Mouse (Mus musculus): ENCODE results near the gene Gm13691. TPM values are rescaled to one million over a fixed set of nuclear protein-coding genes. Genes with fewer than 3 reads are reported as not detected.
"Not testable (repeated sequence)": the region's sequence is repeated elsewhere in the genome, so short reads cannot be mapped to it uniquely, and the experiment has no call there.

Gm13691 gene
- polyA plus RNA-seq, 1 experiment from 2014 or later = not detected

GRCm38 (mm10) chr2:84008913-84009312 is 18.6 kb downstream of the Gm13691 start:
- Histone ChIP-seq H3K4me2 (no peak overlapping the region), H3K36me3 (no peaks in the 10 kb centered on the region), H3K4me3 (no peak overlapping the region), H3K9ac (no peak overlapping the region), H3K27ac (replicated peaks) (no peak overlapping the region), H3K4me1 (no peaks in the 10 kb centered on the region), H3K9me3 (no peaks in the 10 kb centered on the region), H3K27me3 (replicated peaks) (no peaks in the 10 kb centered on the region)
- WGBS = 47% methylated on average over 1 of the region's 1 CpGs
- no peak for ATAC-seq (ENCODE audit: extremely low read depth, insufficient number of reproducible peaks, low FRiP score, low TSS enrichment)

- H3K27ac ChIP-seq (replicated peaks) = no peak overlapping the region
- no peaks in the 10 kb centered on the region for H3K27me3 ChIP-seq (replicated peaks)
- H3K4me3 ChIP-seq = no peak overlapping the region
- H3K9me3 ChIP-seq = no peaks in the 10 kb centered on the region
- H3K4me2 ChIP-seq = no peak overlapping the region
- H3K36me3 ChIP-seq = no peaks in the 10 kb centered on the region
- 53% methylated on average over 3 of the region's 3 CpGs for WGBS
- H3K4me1 ChIP-seq = no peaks in the 10 kb centered on the region
- ATAC-seq (ENCODE audit: extremely low read depth, insufficient number of reproducible peaks, low FRiP score, low TSS enrichment) = no peak
- H3K9ac ChIP-seq = no peak overlapping the region
Observed at GRCm38 (mm10) chr2:84009818-84010217, 19.5 kb downstream of the Gm13691 start.

GRCm38 (mm10) chr2:84014572-84014971 is 24.2 kb downstream of the Gm13691 start:
- H3K4me2 ChIP-seq = no peak overlapping the region
- 60% methylated on average over 6 of the region's 6 CpGs for WGBS
- H3K9ac ChIP-seq = no peak overlapping the region
- no peaks in the 10 kb centered on the region for H3K27me3 ChIP-seq (replicated peaks)
- ATAC-seq (ENCODE audit: extremely low read depth, insufficient number of reproducible peaks, low FRiP score, low TSS enrichment) = no peak
- H3K9me3 ChIP-seq = no peaks in the 10 kb centered on the region
- H3K27ac ChIP-seq (replicated peaks) = no peak overlapping the region
- peaks cover 11% of the 10 kb centered on the region for H3K4me1 ChIP-seq
- H3K4me3 ChIP-seq = no peak overlapping the region
- H3K36me3 ChIP-seq = no peaks in the 10 kb centered on the region

GRCm38 (mm10) chr2:84016291-84016690 is 25.9 kb downstream of the Gm13691 start:
- H3K27me3 ChIP-seq (replicated peaks); H3K36me3 ChIP-seq; H3K4me2 ChIP-seq; H3K9ac ChIP-seq; H3K27ac ChIP-seq (replicated peaks); H3K9me3 ChIP-seq; ATAC-seq (ENCODE audit: extremely low read depth, insufficient number of reproducible peaks, low FRiP score, low TSS enrichment); H3K4me3 ChIP-seq: not testable (repeated sequence)
- WGBS = 78% methylated on average over 5 of the region's 5 CpGs
- peaks cover 15% of the 10 kb centered on the region for H3K4me1 ChIP-seq

GRCm38 (mm10) chr2:84018330-84018729 is 28.0 kb downstream of the Gm13691 start:
- no peak overlapping the region for H3K9ac ChIP-seq
- H3K9me3 ChIP-seq = no peaks in the 10 kb centered on the region
- peak overlapping the region; percentile 45; the same call in 1 of the 2 replicates for H3K27ac ChIP-seq (replicated peaks)
- no peak overlapping the region for H3K4me3 ChIP-seq
- WGBS = 18% methylated on average over 3 of the region's 3 CpGs
- H3K27me3 ChIP-seq (replicated peaks) = no peaks in the 10 kb centered on the region
- H3K4me2 ChIP-seq = peak overlapping the region; percentile 18; the same call in 1 of the 2 replicates
- peak; percentile 42; the same call in 1 of the 2 replicates for ATAC-seq (ENCODE audit: extremely low read depth, insufficient number of reproducible peaks, low FRiP score, low TSS enrichment)
- H3K4me1 ChIP-seq = peaks cover 15% of the 10 kb centered on the region
- no peaks in the 10 kb centered on the region for H3K36me3 ChIP-seq

GRCm38 (mm10) chr2:84019519-84020305 is 29.4 kb downstream of the Gm13691 start:
- 62% methylated on average over 8 of the region's 8 CpGs for WGBS
- Histone ChIP-seq H3K27me3 (replicated peaks) (no peaks in the 10 kb centered on the region), H3K9ac (no peak overlapping the region), H3K36me3 (no peaks in the 10 kb centered on the region), H3K4me1 (peaks cover 15% of the 10 kb centered on the region), H3K4me2 (no peak overlapping the region), H3K27ac (replicated peaks) (no peak overlapping the region), H3K4me3 (no peak overlapping the region), H3K9me3 (no peaks in the 10 kb centered on the region)
- no peak for ATAC-seq (ENCODE audit: extremely low read depth, insufficient number of reproducible peaks, low FRiP score, low TSS enrichment)

GRCm38 (mm10) chr2:84021930-84022329 is 31.6 kb downstream of the Gm13691 start:
- Histone ChIP-seq H3K36me3 (no peaks in the 10 kb centered on the region), H3K4me1 (peaks cover 15% of the 10 kb centered on the region), H3K27me3 (replicated peaks) (no peaks in the 10 kb centered on the region), H3K9ac (no peak overlapping the region), H3K4me2 (no peak overlapping the region), H3K9me3 (no peaks in the 10 kb centered on the region), H3K4me3 (no peak overlapping the region), H3K27ac (replicated peaks) (no peak overlapping the region)
- ATAC-seq (ENCODE audit: extremely low read depth, insufficient number of reproducible peaks, low FRiP score, low TSS enrichment) = no peak
- WGBS = 51% methylated on average over 2 of the region's 2 CpGs

- H3K4me3 ChIP-seq = no peak overlapping the region
- H3K27me3 ChIP-seq (replicated peaks) = no peaks in the 10 kb centered on the region
- no peak overlapping the region for H3K9ac ChIP-seq
- no peak overlapping the region for H3K4me2 ChIP-seq
- 83% methylated on average over 2 of the region's 2 CpGs for WGBS
- no peak for ATAC-seq (ENCODE audit: extremely low read depth, insufficient number of reproducible peaks, low FRiP score, low TSS enrichment)
- H3K9me3 ChIP-seq = no peaks in the 10 kb centered on the region
- no peak overlapping the region for H3K27ac ChIP-seq (replicated peaks)
- no peaks in the 10 kb centered on the region for H3K36me3 ChIP-seq
- H3K4me1 ChIP-seq = peaks cover 13% of the 10 kb centered on the region
Observed at GRCm38 (mm10) chr2:84022905-84023304, 32.6 kb downstream of the Gm13691 start.

- WGBS = 68% methylated on average over 2 of the region's 2 CpGs
- no peaks in the 10 kb centered on the region for H3K36me3 ChIP-seq
- no peaks in the 10 kb centered on the region for H3K9me3 ChIP-seq
- H3K27ac ChIP-seq (replicated peaks) = no peak overlapping the region
- peaks cover 9% of the 10 kb centered on the region for H3K4me1 ChIP-seq
- H3K4me3 ChIP-seq = no peak overlapping the region
- no peaks in the 10 kb centered on the region for H3K27me3 ChIP-seq (replicated peaks)
- no peak overlapping the region for H3K4me2 ChIP-seq
- H3K9ac ChIP-seq = no peak overlapping the region
- no peak for ATAC-seq (ENCODE audit: extremely low read depth, insufficient number of reproducible peaks, low FRiP score, low TSS enrichment)
Observed at GRCm38 (mm10) chr2:84023319-84023718, 33.0 kb downstream of the Gm13691 start.

- Histone ChIP-seq H3K36me3 (no peaks in the 10 kb centered on the region), H3K4me2 (no peak overlapping the region), H3K4me1 (no peaks in the 10 kb centered on the region), H3K27me3 (replicated peaks) (no peaks in the 10 kb centered on the region), H3K4me3 (no peak overlapping the region), H3K9me3 (no peaks in the 10 kb centered on the region), H3K9ac (no peak overlapping the region), H3K27ac (replicated peaks) (no peak overlapping the region)
- no peak for ATAC-seq (ENCODE audit: extremely low read depth, insufficient number of reproducible peaks, low FRiP score, low TSS enrichment)
- 64% methylated on average over 4 of the region's 4 CpGs for WGBS
Observed at GRCm38 (mm10) chr2:84025217-84025616, 34.9 kb downstream of the Gm13691 start.

GRCm38 (mm10) chr2:84032505-84032904 is 42.2 kb downstream of the Gm13691 start:
- whole genome bisulfite sequencing = 89% methylated on average over 2 of the region's 2 CpGs
- Histone ChIP-seq H3K9me3 (no peaks in the 10 kb centered on the region), H3K4me1 (no peaks in the 10 kb centered on the region), H3K9ac (no peak overlapping the region), H3K27ac (replicated peaks) (no peak overlapping the region), H3K27me3 (replicated peaks) (no peaks in the 10 kb centered on the region), H3K4me2 (no peak overlapping the region), H3K36me3 (no peaks in the 10 kb centered on the region), H3K4me3 (no peak overlapping the region)
- ATAC-seq (ENCODE audit: extremely low read depth, insufficient number of reproducible peaks, low FRiP score, low TSS enrichment) = no peak

GRCm38 (mm10) chr2:84035997-84036396 is 45.6 kb downstream of the Gm13691 start:
- H3K27me3 ChIP-seq (replicated peaks) = no peaks in the 10 kb centered on the region
- no peaks in the 10 kb centered on the region for H3K9me3 ChIP-seq
- H3K36me3 ChIP-seq = no peaks in the 10 kb centered on the region
- H3K4me1 ChIP-seq = no peaks in the 10 kb centered on the region
- no peak overlapping the region for H3K4me3 ChIP-seq
- 80% methylated on average over 4 of the region's 4 CpGs for WGBS
- no peak for ATAC-seq (ENCODE audit: extremely low read depth, insufficient number of reproducible peaks, low FRiP score, low TSS enrichment)
- H3K4me2 ChIP-seq = no peak overlapping the region
- H3K27ac ChIP-seq (replicated peaks) = no peak overlapping the region
- H3K9ac ChIP-seq = no peak overlapping the region
